Mouse (Mus musculus) ES-Bruce4 (cell line): ENCODE measurements around the gene Zfyve16. TPM values are rescaled to one million over a fixed set of nuclear protein-coding genes. Genes with fewer than 3 reads are reported as not detected.

ENCODE experiments used
- H3K27ac ChIP-seq: 2 replicates; pipeline ENCODE4 v1.5.1; 2012; ENCODE audit warnings: low read length, inconsistent platforms; ENCODE audit not compliant: insufficient read depth
- H3K27me3 ChIP-seq: 2 replicates; pipeline ENCODE4 v1.6.1; 2012; ENCODE audit warnings: mild to moderate bottlenecking, low read length, inconsistent platforms; ENCODE audit not compliant: control insufficient read depth, poor library complexity, insufficient read depth, severe bottlenecking
- H3K36me3 ChIP-seq: 2 replicates; pipeline ENCODE4 v1.6.1; 2012; ENCODE audit warnings: inconsistent platforms, mild to moderate bottlenecking, low read length, moderate library complexity; ENCODE audit not compliant: control insufficient read depth, poor library complexity, insufficient read depth, severe bottlenecking
- H3K4me1 ChIP-seq: one replicate; pipeline ENCODE4 v1.8.1; 2011; ENCODE audit warnings: low read length; ENCODE audit not compliant: control insufficient read depth, insufficient read depth
- H3K4me3 ChIP-seq: 2 replicates; pipeline ENCODE4 v1.5.1; 2011; ENCODE audit warnings: low read depth, mild to moderate bottlenecking, low read length
- H3K9ac ChIP-seq: 2 replicates; pipeline ENCODE4 v1.6.1; 2012; ENCODE audit warnings: low read depth, mild to moderate bottlenecking, inconsistent platforms; ENCODE audit not compliant: poor library complexity, severe bottlenecking
- H3K9me3 ChIP-seq: replicated peaks from 2 replicates; pipeline ENCODE4 v1.6.1; 2012; ENCODE audit warnings: mild to moderate bottlenecking, low read length, inconsistent platforms; ENCODE audit not compliant: control insufficient read depth, poor library complexity, insufficient read depth, severe bottlenecking
- CTCF ChIP-seq: IDR thresholded peaks from one replicate; pipeline ENCODE4 v1.8.1; 2011; ENCODE audit warnings: low read depth, low read length
- EP300 ChIP-seq: IDR thresholded peaks from 2 replicates; pipeline ENCODE4 v1.6.1; 2011; ENCODE audit warnings: low read depth, low read length; ENCODE audit not compliant: insufficient read depth
- POLR2A ChIP-seq: IDR thresholded peaks from one replicate; pipeline ENCODE4 v1.8.1; 2011; ENCODE audit warnings: low read length; ENCODE audit not compliant: insufficient read depth
- polyA plus RNA-seq: library from polyadenylated mRNA; stranded (reverse); fragments of >200 nt; gene quantifications from 2 replicates; pipeline ENCODE4 v1.2.4, GENCODE M21; 2011; ENCODE audit warnings: low read depth; ENCODE audit not compliant: missing spikeins, insufficient read depth, insufficient read length

Zfyve16 gene
- polyA plus RNA-seq, 1 experiment: 18.9 TPM

- Histone ChIP-seq H3K9ac (no peak overlapping the region), H3K27me3 (no peaks in the 10 kb centered on the region), H3K4me3 (no peak overlapping the region), H3K4me1 (no peaks in the 10 kb centered on the region), H3K27ac (no peak overlapping the region), H3K9me3 (no peaks in the 10 kb centered on the region), H3K36me3 (no peaks in the 10 kb centered on the region)
- TF ChIP-seq EP300 (no peak), POLR2A (no peak), CTCF (no peak)
Measured at GRCm38 (mm10) chr13:92446872-92447271, 83.8 kb downstream of the Zfyve16 start.

- no peak for TF ChIP-seq POLR2A
- TF ChIP-seq CTCF: no peak
- no peak for TF ChIP-seq EP300
- H3K4me1 ChIP-seq: no peaks in the 10 kb centered on the region
- no peak overlapping the region for H3K27ac ChIP-seq
- no peaks in the 10 kb centered on the region for H3K36me3 ChIP-seq
- no peaks in the 10 kb centered on the region for H3K27me3 ChIP-seq
- H3K9me3 ChIP-seq: no peaks in the 10 kb centered on the region
- H3K9ac ChIP-seq: no peak overlapping the region
- no peak overlapping the region for H3K4me3 ChIP-seq
Measured at GRCm38 (mm10) chr13:92440286-92440685, 90.4 kb downstream of the Zfyve16 start.

GRCm38 (mm10) chr13:92438656-92439055 lies 92.0 kb downstream of the Zfyve16 start:
- TF ChIP-seq EP300: no peak
- TF ChIP-seq CTCF: no peak
- TF ChIP-seq POLR2A: no peak
- H3K4me1 ChIP-seq: no peaks in the 10 kb centered on the region
- no peaks in the 10 kb centered on the region for H3K27me3 ChIP-seq
- no peaks in the 10 kb centered on the region for H3K9me3 ChIP-seq
- no peak overlapping the region for H3K4me3 ChIP-seq
- no peaks in the 10 kb centered on the region for H3K36me3 ChIP-seq
- H3K27ac ChIP-seq: no peak overlapping the region
- H3K9ac ChIP-seq: no peak overlapping the region

Other genes with a start within 250 kb of the Zfyve16 start
- gene Gm20379, start 224.9 kb downstream of the Zfyve16 start, polyA plus RNA-seq: not detected in 2 replicates
- 19.8 and 21.3 TPM in 2 replicates for gene Dhfr, start 176.1 kb downstream of the Zfyve16 start, polyA plus RNA-seq
- 33.1 and 33.7 TPM in 2 replicates for gene Msh3, start 175.9 kb downstream of the Zfyve16 start, polyA plus RNA-seq
- 0.19 and 0.32 TPM in 2 replicates for gene Ankrd34b, start 105.0 kb downstream of the Zfyve16 start, polyA plus RNA-seq
- gene Fam151b, start 46.9 kb downstream of the Zfyve16 start, polyA plus RNA-seq: 0.67 and 1.7 TPM in 2 replicates
- not detected in 2 replicates for gene Spz1, start 45.3 kb upstream of the Zfyve16 start, polyA plus RNA-seq
- 19.7 TPM in 2 replicates for gene Serinc5, start 80.2 kb upstream of the Zfyve16 start, polyA plus RNA-seq